Mouse (Mus musculus) liver, embryonic 18 days (tissue): ENCODE measurements around the gene Olfr1121. TPM values are rescaled to one million over a fixed set of nuclear protein-coding genes. Genes with fewer than 3 reads are reported as not detected.

Experiments
- polyA plus RNA-seq: library from polyadenylated mRNA; depleted of rRNA; stranded (reverse); fragments of >200 nt; gene quantifications from 2 replicates; pipeline ENCODE4 v1.2.3, GENCODE M21; 2012; rRNA removed

The Olfr1121 gene
- polyA plus RNA-seq = not detected in 2 replicates

DNA sequence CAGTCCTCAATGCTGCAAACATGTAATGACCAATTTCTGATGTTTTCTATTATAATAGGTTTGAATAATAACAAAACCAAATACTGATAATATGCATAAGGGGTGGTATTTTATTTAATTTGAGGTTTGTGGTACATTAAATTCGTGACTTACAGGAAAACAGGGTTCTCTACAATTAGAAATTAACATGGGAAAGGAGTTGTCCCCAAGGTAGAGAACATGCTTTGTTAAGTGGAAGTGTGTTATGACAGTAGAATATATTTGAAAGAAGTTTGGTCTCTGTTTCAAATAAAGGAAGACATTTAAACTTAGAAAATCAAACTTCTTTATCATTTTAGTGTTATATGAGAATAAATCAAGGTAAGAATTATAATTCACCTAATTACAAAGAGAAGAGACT, at the start of gene Olfr1121:
Gene Olfr1121 (plus strand): TSS at position 301 of the 400 bp plus-strand sequence.

DNA sequence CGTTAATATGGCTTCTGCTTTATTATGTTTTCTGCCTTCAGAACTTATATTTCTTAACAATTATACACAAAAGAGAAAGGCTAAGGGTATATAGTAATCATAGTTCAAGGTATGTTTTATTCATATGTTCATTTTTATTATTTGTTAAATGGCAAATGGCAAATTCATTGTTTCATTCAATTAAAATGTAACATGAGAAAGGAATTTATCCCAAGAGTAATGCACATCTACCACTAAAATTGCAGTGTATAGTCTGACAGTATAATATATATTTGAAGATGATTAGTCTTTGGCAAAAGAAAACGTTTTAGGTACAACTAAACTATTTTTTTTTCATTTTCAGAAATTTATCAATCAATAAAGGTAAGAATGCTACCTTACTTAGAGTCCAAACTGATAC, 15.2 kb upstream of the Olfr1121 start, which contains the start of gene Olfr1120:
Gene Olfr1120 (plus strand): TSS at position 301 of the 400 bp plus-strand sequence.

DNA sequence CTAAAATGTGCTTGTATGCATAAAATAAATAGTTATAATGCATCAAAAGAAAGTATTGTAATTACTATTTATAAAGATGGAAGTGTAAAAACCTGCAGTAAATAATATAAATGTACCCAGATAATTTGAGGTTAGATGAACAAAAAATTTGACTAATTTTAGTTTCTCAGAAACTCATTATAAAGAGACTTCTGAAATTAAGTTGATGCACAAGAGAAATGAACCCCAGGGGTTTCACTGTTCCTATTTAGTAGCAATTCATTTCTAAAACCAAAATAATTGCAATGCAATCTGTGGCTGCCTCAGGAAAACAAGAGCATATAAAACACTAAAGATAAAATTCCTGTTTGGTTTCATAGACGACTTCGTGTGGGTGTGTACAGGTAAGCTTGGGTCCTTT, 15.9 kb downstream of the Olfr1121 start, which contains the start of gene Olfr1122:
Gene Olfr1122 (plus strand): TSS at position 301 of the 400 bp plus-strand sequence.

DNA sequence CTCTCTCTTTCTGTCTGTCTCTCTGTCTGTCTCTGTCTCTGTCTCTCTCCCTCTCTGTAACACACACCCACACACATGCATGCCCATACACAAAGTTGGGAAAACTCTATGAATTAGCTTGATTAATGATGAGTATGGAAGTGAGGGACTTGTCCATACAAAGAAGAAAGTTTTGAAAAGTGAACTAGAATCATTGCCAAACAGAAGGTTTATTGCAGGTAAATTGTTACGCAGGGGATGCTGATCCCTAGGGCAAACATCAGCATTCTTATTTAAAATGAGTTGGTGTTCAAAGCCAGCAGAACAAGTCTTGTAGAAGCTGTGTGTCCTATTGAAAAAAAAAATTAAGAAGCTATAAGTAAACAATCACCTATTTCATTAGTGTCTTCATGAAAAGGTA, 46.6 kb downstream of the Olfr1121 start, which contains the start of gene Olfr1123:
Gene Olfr1123 (plus strand): TSS at position 301 of the 400 bp plus-strand sequence.

Other genes with a start within 250 kb of the Olfr1121 start
- gene Olfr1110, start 229.6 kb upstream of the Olfr1121 start, polyA plus RNA-seq = not detected in 2 replicates
- gene Olfr1111, start 217.3 kb upstream of the Olfr1121 start, polyA plus RNA-seq = not detected in 2 replicates
- gene Olfr1112, start 182.1 kb upstream of the Olfr1121 start, polyA plus RNA-seq = not detected in 2 replicates
- gene Olfr1113, start 160.9 kb upstream of the Olfr1121 start, polyA plus RNA-seq = not detected in 2 replicates
- not detected in 2 replicates for gene Olfr1115, start 121.9 kb upstream of the Olfr1121 start, polyA plus RNA-seq
- gene Olfr1116, start 102.4 kb upstream of the Olfr1121 start, polyA plus RNA-seq = not detected in 2 replicates
- gene Olfr1118, start 62.3 kb upstream of the Olfr1121 start, polyA plus RNA-seq = not detected in 2 replicates
- not detected in 2 replicates for gene Olfr1120, start 15.1 kb upstream of the Olfr1121 start, polyA plus RNA-seq
- gene Olfr1122, start 16.0 kb downstream of the Olfr1121 start, polyA plus RNA-seq = not detected in 2 replicates
- not detected in 2 replicates for gene Olfr1123, start 46.7 kb downstream of the Olfr1121 start, polyA plus RNA-seq
- gene Olfr1124, start 60.4 kb downstream of the Olfr1121 start, polyA plus RNA-seq = not detected in 2 replicates
- gene Olfr1126, start 84.1 kb downstream of the Olfr1121 start, polyA plus RNA-seq = not detected in 2 replicates
- not detected in 2 replicates for gene Pramel7, start 127.2 kb downstream of the Olfr1121 start, polyA plus RNA-seq
- not detected in 2 replicates for gene Pramel6, start 136.7 kb downstream of the Olfr1121 start, polyA plus RNA-seq
- gene Olfr153, start 161.9 kb downstream of the Olfr1121 start, polyA plus RNA-seq = not detected in 2 replicates
- gene Olfr1128, start 175.6 kb downstream of the Olfr1121 start, polyA plus RNA-seq = not detected in 2 replicates
- not detected in 2 replicates for gene Olfr1129, start 204.0 kb downstream of the Olfr1121 start, polyA plus RNA-seq
- not detected in 2 replicates for gene Olfr1130, start 236.3 kb downstream of the Olfr1121 start, polyA plus RNA-seq